ENCODE assay signal across 15 mouse cellular contexts in genomic region chr10:121727151-121727550, GRCm38 (mm10).
"Had no signal": no experiment of that assay in that cellular context is flagged by ENCODE, and none has a peak within 500 bp of the region (broad histone marks: within the 10 kb centered on the region; RNA-seq: fewer than 3 reads in every experiment).

No protein-coding gene starts in this region.

- H3K4me2 ChIP-seq: limb, embryonic 12.5 days; limb, embryonic 15.5 days; liver, embryonic 11.5 days; lung, embryonic 15.5 days; midbrain, embryonic 11.5 days had no signal

- H3K27ac ChIP-seq: limb, embryonic 12.5 days; limb, embryonic 15.5 days; liver, embryonic 14.5 days; lung, embryonic 15.5 days had no signal

- ATAC-seq: liver, postnatal 0 days had no signal

- DNase-seq: kidney, adult 18-20 months; kidney, adult 9 months; kidney, postnatal 14 days; kidney, postnatal 4 days; left cerebral cortex, postnatal 4 days; liver, postnatal 0 days; lung, postnatal 14 days; midbrain, embryonic 14.5 days; thymus, postnatal 25 days had no signal

- H3K36me3 ChIP-seq: limb, embryonic 12.5 days; limb, embryonic 15.5 days; lung, embryonic 15.5 days had no signal

- H3K9ac ChIP-seq: limb, embryonic 12.5 days; limb, embryonic 15.5 days; liver, embryonic 14.5 days; liver, postnatal 0 days; lung, embryonic 15.5 days had no signal

- H3K4me1 ChIP-seq: limb, embryonic 12.5 days; limb, embryonic 15.5 days; lung, embryonic 15.5 days had no signal

- H3K4me3 ChIP-seq: limb, embryonic 12.5 days; limb, embryonic 15.5 days; lung, embryonic 15.5 days had no signal

- H3K27me3 ChIP-seq: limb, embryonic 12.5 days; limb, embryonic 15.5 days; lung, embryonic 15.5 days had no signal

- H3K9me3 ChIP-seq: limb, embryonic 15.5 days; lung, embryonic 15.5 days had no signal
